Mouse (Mus musculus) megakaryocyte, embryonic 14.5 days (primary cell): ENCODE measurements around the gene Gm8165.
"Not testable (repeated sequence)": the region's sequence is repeated elsewhere in the genome, so short reads cannot be mapped to it uniquely, and the experiment has no call there.

Experiments
- FLI1 ChIP-seq: IDR thresholded peaks from 2 replicates; pipeline ENCODE4 v1.6.1; 2012; ENCODE audit warnings: low read length, inconsistent platforms, mixed read lengths
- GATA1 ChIP-seq: IDR thresholded peaks from 3 replicates; pipeline ENCODE4 v1.6.1; 2012; ENCODE audit warnings: mixed read lengths, low read length, inconsistent platforms, borderline replicate concordance

- not testable (repeated sequence) for TF ChIP-seq GATA1, FLI1
Observed at GRCm38 (mm10) chr14:43697621-43698020, 20.6 kb upstream of the Gm8165 start, which contains the start of gene Gm7324.
